Mouse (Mus musculus): ENCODE measurements around the gene Dtwd1. TPM values are rescaled to one million over a fixed set of nuclear protein-coding genes. Genes with fewer than 3 reads are reported as not detected.
"Not testable (repeated sequence)": the region's sequence is repeated elsewhere in the genome, so short reads cannot be mapped to it uniquely, and the experiment has no call there.

Dtwd1 gene
- polyA plus RNA-seq, 1 experiment from 2014 or later = 18.4 TPM

GRCm38 (mm10) chr2:126211011-126211680, 59.2 kb downstream of the Dtwd1 start:
- no peak overlapping the region for H3K27ac ChIP-seq (ENCODE audit: poor library complexity, severe bottlenecking)
- no peak overlapping the region for H3K4me3 ChIP-seq
- no peak overlapping the region for H3K9ac ChIP-seq
- H3K4me1 ChIP-seq (replicated peaks) = no peaks in the 10 kb centered on the region
- H3K4me2 ChIP-seq = no peak overlapping the region
- no peaks in the 10 kb centered on the region for H3K36me3 ChIP-seq
- ATAC-seq (ENCODE audit: insufficient number of reproducible peaks, low FRiP score) = no peak
- peaks cover 5% of the 10 kb centered on the region for H3K9me3 ChIP-seq (replicated peaks)
- no peaks in the 10 kb centered on the region for H3K27me3 ChIP-seq (replicated peaks)
- 54% methylated on average over 6 of the region's 6 CpGs for WGBS

- not testable (repeated sequence) for H3K4me1 ChIP-seq (replicated peaks); H3K36me3 ChIP-seq; ATAC-seq (ENCODE audit: insufficient number of reproducible peaks, low FRiP score); H3K9ac ChIP-seq; H3K4me2 ChIP-seq; H3K27ac ChIP-seq (ENCODE audit: poor library complexity, severe bottlenecking); H3K4me3 ChIP-seq; H3K9me3 ChIP-seq (replicated peaks); H3K27me3 ChIP-seq (replicated peaks)
- 71% methylated on average over 3 of the region's 3 CpGs for WGBS
Measured at GRCm38 (mm10) chr2:126214800-126215199, 62.9 kb downstream of the Dtwd1 start, which contains the start of gene Gm17555. TSS of gene Gm17555 (plus strand) at chr2:126215100.

Other genes with a start within 250 kb of the Dtwd1 start
- gene Fgf7, start 117.5 kb upstream of the Dtwd1 start, polyA plus RNA-seq (2016; fragmentation: Nextera tagmentation; extraction: Ambion mirVana) = 0.73 and 0.85 TPM in 2 replicates
- 0.12 TPM in 1 of 2 replicates, not detected in the other for gene Fam227b, start 137 bp upstream of the Dtwd1 start, polyA plus RNA-seq (2016; fragmentation: Nextera tagmentation; extraction: Ambion mirVana)
- gene Gm17555, start 63.0 kb downstream of the Dtwd1 start, polyA plus RNA-seq (2016; fragmentation: Nextera tagmentation; extraction: Ambion mirVana) = not detected in 2 replicates

All from heart, embryonic 12.5 days (tissue).